Mouse (Mus musculus) ES-CJ7 (cell line): ENCODE results near the gene Gtdc1.
A peak's percentile ranks its signal among the peaks of the same experiment; 100 is the strongest.

Experiments
- DNase-seq: peaks from one replicate; pipeline ENCODE4 v3.0.0; 2011; ENCODE audit warnings: low read depth, low spot score

The Gtdc1 gene

GRCm38 (mm10) chr2:44927482-44927811 is at the start of gene Gtdc1:
Gtdc1 (minus strand) TSS chr2:44927657.
- no peak for DNase-seq

GRCm38 (mm10) chr2:44977051-44977450 is 49.6 kb upstream of the Gtdc1 start:
- no peak for DNase-seq

DNA sequence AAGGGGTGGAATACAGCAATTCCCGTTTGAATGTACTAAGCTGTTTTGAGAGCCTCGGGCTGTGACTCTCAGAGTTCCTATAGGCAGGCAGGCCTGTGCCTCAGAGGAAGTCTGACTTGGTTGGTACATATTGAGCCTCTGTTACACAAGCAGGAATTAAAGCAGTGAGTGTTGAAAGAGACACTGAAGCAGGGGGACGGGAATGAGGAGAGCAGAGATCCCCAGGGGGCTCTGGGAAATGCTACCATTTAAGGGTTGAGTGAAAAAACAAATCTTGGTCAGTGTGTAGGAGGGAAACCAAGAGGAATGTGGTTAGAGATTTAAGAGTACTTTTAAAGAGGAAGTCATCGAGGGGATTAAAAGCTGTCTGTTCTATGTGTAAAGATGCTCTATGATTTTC is 49.0 kb upstream of the Gtdc1 start:
- no peak for DNase-seq

DNA sequence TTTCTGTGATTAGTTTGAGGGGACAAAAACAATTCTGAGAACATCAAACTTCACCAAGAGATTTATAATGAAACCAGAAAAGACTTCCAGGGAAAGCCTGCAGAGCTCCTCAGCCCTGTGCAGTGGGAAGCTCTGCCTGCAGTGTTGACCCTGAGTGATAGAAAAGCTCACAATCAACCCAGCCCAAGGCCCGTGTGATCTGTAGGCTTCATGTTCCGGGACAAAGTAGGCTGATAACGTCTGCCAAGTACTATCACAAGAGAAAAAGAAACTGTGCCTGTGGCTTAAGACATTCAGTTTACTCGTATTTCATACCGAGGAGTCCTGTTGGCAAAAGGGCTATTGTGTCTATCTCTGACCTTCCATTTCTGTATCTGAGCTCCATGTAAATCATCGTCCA is 46.4 kb upstream of the Gtdc1 start:
- DNase-seq: no peak

GRCm38 (mm10) chr2:44970087-44970646 is 42.7 kb upstream of the Gtdc1 start:
- DNase-seq: peak; percentile 20

GRCm38 (mm10) chr2:44969640-44970039 is 42.2 kb upstream of the Gtdc1 start:
- DNase-seq: no peak

- no peak for DNase-seq
Observed at GRCm38 (mm10) chr2:44969226-44969625, 41.8 kb upstream of the Gtdc1 start.

- DNase-seq: no peak
Observed at GRCm38 (mm10) chr2:44965834-44966555, 38.5 kb upstream of the Gtdc1 start.

DNA sequence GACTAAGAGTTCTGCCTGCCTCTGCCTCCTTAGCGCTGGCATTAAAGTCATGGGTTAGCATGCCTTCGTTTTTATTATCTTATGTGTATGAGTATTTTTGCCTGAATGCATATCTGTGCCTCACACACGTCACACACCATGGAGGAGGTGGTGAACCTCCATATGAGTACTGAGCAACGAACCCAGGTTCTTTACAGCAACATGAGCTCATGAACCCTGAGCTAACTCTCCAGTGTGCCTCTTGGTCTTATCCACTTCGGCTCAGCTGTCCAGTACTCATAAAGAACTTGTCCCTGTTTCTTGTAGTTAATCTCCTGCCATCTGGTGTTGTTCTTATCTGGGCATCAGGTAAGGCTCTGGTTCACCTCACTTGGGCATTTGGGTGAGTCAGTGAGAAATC is 35.2 kb upstream of the Gtdc1 start:
- DNase-seq: no peak

DNA sequence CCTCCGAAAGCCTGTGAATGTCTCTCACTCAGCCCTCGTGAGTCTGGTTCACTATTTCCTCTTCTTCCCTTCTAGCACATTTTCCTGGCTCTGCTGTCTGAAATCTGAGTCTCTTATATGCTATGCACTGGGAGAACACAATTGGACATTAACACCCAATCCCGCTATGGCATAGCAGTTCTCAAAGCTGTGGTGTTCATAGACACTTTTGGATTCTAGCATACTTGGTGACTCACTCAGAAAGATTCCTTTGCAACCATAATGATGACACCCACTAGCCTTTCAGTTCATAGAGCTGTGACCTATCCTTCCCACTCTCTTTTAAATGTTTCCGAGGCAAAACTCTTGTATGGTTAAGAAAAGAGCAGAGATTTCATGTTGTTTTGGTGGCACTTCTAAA is 33.7 kb upstream of the Gtdc1 start:
- DNase-seq: no peak

GRCm38 (mm10) chr2:44960561-44960960 is 33.1 kb upstream of the Gtdc1 start:
- DNase-seq: no peak

- DNase-seq: peak; percentile 30
Observed at GRCm38 (mm10) chr2:44957329-44957797, 29.9 kb upstream of the Gtdc1 start.

DNA sequence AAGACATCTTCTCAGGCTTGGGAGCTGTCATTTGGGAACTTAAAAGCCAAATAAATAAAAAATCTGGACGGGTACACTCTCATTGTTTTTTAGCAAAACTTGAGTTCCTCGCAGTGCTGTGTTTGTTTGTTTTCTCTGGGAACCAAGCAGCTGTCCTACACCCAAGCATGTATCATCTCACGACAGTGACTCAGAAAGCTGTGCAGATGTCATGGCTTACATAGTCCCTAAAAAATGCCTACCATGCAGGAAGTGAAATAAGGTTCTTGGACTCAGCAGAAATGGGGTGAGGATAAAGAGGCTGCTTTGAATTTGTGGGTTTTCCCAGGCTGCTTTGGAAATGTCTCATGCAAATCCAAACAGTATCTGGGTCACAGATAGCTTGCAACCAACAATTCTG is 28.8 kb upstream of the Gtdc1 start:
- no peak for DNase-seq

DNA sequence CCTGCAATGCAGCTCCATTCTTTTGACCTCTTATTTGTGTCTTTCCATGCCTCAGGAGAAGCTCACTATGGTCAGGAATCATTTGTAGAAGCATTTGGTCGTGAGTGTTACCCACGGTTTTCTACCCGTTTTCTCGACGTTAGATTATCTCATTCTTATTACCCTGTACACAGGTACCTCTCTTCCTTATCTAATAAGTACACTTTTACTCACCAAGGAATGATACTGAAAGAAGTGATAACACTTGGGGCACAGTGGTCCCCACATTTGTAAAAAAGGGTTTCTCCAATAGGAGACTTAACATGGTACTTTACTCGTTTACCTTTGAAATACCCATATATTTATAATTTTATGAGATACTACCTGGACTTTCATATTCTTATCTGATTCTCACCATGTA is 28.0 kb upstream of the Gtdc1 start:
- DNase-seq: no peak

- DNase-seq: no peak
Observed at GRCm38 (mm10) chr2:44954180-44954579, 26.7 kb upstream of the Gtdc1 start.

DNA sequence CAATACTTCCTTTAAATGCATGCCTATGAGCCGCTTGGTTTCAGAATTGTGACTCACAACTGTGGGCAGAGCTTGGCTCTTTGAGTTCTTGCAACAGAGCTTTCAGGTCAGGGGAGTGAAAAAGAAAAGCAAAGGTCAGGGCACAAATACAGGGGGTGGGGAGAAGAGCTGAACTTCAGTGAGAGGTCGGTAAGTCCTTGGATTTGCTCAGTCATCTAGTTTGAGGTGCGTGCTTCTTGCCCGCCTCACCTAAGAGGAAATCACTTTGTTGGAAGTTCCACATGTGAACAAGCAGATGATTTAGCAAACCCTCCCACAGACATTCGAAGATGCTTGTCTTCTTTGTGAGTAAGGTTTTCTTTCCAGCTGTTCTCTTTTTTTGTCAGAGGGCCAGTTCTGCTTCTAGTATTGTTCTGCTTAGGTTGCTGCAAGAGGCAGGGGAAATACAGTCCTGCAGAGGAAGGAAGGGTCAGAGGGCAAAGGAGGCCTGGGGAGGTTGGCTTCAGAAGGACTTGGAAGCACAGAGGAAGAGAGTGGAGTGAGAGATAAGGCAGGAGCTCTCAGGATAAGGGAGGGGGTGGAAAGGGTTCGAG is 25.5 kb upstream of the Gtdc1 start:
- no peak for DNase-seq

GRCm38 (mm10) chr2:44951651-44952213 is 24.3 kb upstream of the Gtdc1 start:
- no peak for DNase-seq

GRCm38 (mm10) chr2:44944689-44945088 is 17.2 kb upstream of the Gtdc1 start:
- no peak for DNase-seq

GRCm38 (mm10) chr2:44930951-44931350 is 3.5 kb upstream of the Gtdc1 start:
- DNase-seq: no peak

DNA sequence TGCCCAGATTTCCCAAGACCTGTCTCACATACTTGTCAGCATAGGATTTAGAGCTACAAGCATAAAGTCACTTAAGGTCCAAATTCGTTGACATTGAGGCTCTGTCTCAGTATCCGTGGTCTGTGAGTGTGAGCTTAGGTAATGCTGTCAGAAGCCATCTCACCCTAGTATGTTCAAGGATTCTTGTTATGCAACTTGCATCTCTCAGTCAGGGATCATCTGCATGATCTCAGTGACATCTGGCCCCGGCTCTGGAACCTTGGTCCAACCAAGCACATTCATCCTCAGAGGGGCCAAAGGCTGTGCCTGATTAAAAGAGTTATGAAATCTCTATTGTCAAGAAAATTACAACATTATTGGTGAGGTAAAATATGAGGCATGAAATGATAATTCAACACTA is 1.2 kb upstream of the Gtdc1 start:
- no peak for DNase-seq

- DNase-seq: peak; percentile 80
Observed at GRCm38 (mm10) chr2:44926683-44927481, 575 bp downstream of the Gtdc1 start.

DNA sequence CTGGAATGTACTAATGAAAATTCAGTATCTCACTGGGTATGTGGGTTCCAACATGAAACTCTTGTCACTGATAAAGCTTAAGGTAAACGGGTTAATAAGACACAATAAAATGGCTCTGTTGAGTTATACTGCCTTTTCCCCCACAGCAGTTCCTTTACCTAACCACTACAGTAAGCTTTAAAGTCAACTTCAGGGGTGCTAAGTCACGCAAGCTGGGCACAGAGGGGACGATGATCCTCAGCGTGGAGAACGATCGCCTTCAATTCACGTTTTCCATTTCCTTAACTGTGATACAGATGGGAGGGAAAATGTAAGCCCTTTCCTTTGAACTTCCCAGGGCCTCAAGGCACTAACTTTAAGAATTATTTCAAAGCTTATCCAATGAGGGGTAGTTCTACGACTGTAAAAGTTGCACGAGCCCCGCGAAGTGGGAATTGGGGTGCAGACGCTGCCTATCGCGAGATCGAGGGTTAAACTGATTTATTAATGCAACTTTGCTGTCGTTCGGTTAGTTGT is 1.2 kb downstream of the Gtdc1 start:
- DNase-seq: no peak
